Mouse (Mus musculus): ENCODE results near the gene Nkapl.
"Not testable (repeated sequence)": the region's sequence is repeated elsewhere in the genome, so short reads cannot be mapped to it uniquely, and the experiment has no call there.

Gene Nkapl

DNA sequence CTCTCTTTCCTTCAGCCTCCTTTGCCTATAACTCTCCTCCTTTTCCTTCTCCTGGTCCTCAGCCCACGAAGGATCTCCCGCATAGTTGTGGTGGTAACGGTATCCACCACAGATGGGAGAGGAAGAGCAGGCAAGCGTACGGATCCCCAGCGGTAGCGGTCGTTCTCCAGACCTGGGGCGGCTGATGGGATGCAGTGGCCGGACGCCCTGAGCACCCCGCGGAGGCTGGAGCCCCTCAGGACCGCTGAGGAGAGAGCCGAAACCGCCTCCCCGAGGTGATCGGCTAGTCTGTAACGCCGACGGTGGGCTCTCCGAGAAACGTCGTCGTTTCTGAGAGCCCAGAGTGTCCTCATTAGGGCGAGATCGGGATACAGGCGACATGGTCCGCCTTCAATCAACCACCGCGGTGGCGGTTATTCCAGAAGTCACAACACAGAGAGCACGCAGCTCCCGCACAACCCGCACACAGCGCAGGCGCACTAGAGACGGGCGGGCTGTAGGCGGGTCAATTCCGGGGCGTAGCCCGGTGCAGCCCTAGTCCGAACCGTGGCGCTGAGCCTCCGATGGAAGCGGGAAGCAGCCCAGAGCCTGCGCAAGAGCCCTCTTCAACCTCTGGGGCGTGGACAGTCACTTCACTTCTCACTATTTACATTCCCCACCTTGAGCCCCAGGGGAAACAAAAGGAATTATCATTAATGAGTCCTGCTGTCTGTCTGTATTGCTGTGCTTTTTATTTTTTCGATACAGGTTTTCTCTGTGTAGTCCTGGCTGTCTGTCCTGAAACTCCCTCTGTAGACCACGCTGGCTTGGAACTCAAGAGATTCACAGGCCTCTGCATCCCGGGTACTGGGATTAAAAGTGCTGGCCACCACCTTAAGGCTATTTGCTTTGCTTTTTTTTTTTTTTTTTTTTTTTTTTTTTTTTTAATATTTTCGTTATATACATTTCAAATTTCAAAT lies at the start of gene Nkapl:
Gene Nkapl, minus strand, starts transcription at position 449 of the 959 bp plus-strand sequence.
- peak; percentile 31 to 45 for DNase-seq (ENCODE audit: low spot score in 2 of 2)

DNA sequence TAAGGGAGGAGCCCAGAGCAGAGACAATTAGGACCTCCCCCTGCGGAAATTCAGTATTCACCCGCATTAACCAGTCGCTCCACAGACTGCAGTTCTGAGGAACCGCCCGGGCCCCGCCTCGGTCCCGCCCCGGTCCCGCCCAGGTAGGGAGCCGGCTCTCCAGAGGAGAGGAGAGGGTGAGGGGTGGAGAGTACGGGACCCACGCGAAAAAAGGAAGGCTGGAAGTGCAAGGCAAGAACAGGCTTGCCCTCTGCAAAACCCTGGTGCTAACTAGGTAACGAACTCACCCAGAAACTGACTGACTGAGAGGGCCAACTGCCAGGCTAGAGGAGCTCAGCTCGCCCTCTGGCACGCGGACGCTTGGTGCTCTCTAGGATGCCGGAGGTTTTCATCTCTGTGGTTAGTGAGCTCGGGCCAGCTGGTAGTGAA lies 37.9 kb upstream of the Nkapl start:
- DNase-seq (ENCODE audit: low spot score in 2 of 2) = peak; percentile 35 to 63

DNA sequence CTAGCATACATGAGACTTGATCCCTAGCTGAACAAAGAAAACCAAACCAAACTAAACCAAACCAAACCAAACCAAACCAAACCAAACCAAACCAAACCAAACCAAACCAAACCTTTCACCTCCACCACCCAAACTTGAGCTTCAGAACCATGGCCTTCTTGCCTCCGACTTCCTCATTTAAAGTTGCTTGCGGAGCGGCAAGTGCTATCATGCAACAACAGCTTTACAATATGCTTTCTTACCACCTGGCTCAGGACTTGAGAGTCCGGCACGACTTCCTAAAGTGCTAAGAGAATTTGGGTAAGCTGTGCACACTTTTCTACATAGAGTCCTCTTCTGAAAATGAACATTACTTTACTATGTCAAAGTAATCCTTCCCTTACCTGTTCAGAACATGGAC lies 34.0 kb upstream of the Nkapl start:
- no peak for DNase-seq (ENCODE audit: low spot score in 2 of 2)

DNA sequence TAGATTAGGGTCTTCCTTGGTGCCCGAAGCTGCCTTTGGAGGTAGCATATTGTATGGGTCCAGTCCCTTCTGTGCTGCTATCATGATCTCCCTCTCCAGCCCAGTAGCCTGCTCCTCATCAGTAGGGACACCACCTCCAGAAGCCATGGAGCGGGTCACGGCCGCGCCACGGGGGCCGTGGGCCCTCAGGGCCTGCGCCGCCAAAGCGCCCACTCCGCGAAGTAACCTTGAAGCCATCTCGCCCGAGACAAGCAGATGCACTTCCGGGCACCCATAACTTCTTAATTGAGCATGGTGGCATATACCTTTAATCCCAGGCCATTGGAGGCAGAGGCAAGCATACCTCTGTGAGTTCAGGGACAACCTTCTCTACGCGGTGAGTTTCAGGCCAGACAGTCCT lies 32.9 kb upstream of the Nkapl start, which contains the start of gene Gm11273:
Gene Gm11273, minus strand, starts transcription at position 237 of the 400 bp plus-strand sequence.
- not testable (repeated sequence) for DNase-seq (ENCODE audit: low spot score in 2 of 2)

DNA sequence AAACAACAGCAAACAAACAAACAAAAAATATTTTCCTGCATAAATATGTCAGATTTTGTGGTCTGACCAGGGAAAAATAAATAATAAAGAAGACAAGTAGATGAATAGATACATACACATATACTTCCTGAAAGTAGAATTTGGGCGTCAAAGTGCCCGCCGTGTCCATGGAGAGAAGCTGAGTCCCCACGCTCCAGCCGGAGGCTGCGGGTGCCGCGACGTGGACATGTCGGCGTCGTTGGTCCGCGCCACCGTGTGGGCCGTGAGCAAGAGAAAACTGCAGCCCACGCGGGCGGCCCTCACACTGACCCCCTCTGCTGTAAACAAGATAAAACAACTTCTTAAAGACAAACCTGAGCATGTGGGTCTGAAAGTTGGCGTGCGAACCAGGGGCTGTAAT lies 26.8 kb upstream of the Nkapl start, which contains the start of gene AK157302:
Gene AK157302, plus strand, starts transcription at position 144 of the 400 bp plus-strand sequence.
- DNase-seq (ENCODE audit: low spot score in 2 of 2) = no peak

DNA sequence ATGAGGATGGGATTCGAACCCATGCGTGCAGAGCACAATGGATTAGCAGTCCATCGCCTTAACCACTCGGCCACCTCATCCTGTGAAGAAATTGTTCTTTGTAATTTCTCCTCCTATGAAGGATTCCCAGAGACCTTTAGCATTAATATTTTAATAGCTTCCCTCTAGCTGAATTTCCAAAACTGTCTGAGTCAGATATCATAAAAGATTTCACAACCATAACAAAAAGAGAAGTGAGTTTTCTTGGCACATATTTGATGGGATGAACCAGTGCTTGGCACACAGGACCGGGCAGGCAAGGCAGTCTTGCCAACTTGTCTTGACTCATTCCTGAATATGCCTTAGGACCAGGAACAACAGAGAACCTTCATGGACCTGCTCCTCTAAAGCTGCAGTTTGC lies 24.5 kb upstream of the Nkapl start:
- no peak for DNase-seq (ENCODE audit: low spot score in 2 of 2)

DNA sequence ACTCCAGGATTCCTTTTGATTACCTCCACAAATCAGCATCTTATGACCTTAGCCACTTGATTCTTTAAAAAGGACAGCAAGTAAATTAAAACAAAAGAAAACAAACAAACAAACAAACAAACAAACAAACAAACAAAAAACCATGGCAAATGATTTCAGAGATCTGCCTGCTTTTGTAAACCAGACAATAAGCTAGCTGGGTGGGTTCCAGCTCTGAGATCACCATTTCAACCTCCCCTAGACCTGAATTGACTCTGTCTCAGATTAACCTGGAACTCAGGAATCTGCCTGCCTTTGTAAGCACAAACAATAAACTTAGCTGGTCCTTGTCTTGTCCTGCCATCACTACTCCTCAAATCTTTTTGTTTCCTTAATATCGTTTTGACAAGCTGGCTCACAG lies 18.6 kb upstream of the Nkapl start:
- DNase-seq (ENCODE audit: low spot score in 2 of 2) = no peak

DNA sequence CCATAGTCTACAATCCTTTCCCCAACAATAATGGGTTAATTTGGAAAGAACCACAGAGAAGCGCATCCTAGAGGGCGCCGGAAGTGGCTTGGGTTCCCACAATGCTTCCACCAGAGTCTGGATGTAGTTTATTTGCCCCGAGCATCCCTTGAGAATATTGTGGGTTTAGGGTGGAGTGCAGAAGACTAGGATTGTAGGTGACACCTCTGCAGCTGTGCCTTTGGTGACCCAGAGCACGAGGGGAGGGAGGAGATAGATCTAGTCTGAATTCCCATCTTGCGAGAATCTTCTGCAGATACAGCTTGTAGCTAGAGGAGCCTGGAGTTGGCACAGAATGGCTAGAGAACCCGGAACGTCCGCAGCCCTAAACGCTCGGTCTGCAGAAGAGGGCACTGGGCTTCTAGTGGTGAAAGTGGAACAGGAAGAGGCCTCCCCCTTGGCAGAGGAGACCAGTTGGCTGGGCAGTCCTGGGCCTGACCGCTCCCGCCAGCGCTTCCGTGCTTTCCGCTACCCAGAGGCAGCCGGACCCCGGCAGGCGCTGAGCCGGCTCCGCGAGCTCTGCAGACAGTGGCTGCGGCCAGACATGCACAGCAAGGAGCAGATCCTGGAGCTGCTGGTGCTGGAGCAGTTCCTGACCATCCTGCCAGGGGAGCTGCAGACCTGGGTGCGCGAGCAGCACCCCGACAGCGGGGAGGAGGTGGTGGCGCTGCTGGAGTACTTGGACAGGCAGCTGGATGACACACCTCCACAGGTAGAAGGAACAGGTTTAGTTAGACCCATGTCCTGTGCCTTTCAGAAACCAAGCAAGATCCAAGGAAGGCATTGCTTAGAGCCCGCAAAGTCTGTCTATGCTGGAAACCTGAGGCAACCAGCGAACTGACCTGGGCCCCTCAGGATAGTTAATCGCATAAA lies 10.7 kb upstream of the Nkapl start, which contains the start of the genes Zkscan4 and Gm10065:
Gene Zkscan4, plus strand, starts transcription at position 149 of the 912 bp plus-strand sequence.
Gene Gm10065, minus strand, starts transcription at position 683 of the 912 bp plus-strand sequence.
- DNase-seq (ENCODE audit: low spot score in 2 of 2) = peak; percentile 62 to 70

DNA sequence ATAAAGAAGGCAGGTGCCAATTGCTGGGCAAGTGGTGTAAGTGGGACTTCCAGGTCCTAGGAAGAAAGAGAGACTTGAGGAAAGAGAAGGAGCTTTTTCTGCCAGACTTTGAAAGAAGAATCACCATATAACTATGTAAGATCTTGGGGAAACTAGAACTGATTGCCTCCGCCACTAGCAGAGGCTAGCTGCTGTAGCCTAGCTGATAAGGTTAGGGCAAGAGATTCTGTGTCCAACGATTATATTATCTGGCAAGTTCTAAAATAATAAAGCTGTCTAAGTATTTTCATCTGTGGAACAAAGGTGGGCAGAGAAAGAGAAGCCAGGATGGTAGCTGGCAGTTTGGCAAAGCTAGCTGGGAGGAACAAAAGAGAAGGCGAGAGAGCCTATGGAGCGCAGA lies 4.1 kb upstream of the Nkapl start:
- no peak for DNase-seq (ENCODE audit: low spot score in 2 of 2)

DNA sequence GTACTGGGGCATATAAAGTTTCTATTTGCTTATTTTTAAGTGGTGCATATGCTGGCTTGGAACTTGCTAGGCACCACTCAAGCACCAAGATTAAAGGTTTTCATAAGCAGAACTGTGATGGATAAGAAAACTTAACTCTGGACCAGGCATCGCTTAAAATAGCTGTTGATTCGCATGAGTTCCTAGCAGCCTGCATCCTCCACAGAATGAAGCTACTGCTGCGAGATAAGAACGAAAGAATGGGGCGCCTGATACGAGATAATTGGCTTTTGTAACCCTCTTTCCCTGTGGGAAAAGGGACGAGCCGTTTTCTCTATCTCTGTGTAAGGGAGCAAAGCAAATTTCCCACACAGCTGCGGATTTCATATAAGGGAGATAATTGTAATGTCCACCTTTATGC lies 788 bp upstream of the Nkapl start:
- no peak for DNase-seq (ENCODE audit: low spot score in 2 of 2)

DNA sequence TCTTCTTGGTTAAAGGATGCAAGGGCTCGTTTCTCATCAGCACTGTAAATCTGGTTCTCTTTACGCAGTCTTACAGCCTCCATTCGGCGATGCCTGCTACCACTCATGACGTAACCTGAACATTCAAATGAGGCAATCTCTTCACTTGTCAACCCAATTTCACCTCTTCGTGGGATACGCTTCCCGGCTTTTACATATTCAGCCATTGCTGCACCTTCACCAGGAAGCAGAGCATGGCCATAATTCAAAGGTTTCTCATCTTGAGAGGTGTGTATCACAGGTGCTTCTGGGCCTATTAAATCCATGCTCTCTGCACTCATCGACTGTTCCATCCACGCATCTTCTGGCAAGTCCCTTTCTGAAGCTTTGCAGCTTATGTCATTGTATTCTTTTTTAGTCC lies 973 bp downstream of the Nkapl start:
- no peak for DNase-seq (ENCODE audit: low spot score in 2 of 2)

DNA sequence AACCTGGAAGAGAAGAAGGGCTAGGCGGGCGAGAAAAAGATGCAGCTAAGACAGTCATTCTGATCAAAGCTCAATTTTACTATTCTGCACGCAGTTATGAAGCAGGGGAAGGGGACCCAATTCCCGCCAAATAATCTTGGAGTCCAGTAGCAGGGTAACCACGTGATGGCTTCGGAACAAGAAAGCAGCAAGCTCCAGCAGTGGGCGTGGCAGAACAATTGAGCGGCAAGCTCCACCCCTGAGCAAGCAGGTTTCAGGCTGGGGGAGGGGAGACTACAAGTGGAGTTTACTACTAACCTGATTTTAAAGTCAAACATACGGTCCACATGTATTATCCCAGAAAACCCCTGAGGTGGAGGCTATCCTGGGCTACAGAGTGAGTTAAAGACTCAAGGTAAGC lies 5.8 kb downstream of the Nkapl start:
- not testable (repeated sequence) for DNase-seq (ENCODE audit: low spot score in 2 of 2)

DNA sequence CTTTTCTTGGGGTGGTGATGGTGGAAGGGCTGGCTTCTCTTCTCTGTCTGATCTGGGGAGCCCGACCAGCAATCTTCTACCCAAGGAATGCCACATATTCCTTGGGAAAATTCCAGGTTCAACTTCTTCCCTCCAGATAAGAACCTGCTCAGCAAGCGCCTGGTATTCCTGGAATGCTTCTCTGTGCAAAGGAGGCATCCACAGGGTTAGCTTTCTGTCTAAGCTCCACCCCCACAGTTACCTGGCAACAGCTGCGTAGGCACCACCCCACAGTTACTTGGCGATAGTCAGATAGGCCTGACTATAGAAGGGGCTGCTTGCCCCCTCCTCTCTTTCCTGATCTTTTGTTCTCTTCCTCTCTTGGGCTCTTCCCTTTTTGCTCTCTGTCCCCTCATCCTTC lies 12.0 kb downstream of the Nkapl start:
- no peak for DNase-seq (ENCODE audit: low spot score in 2 of 2)

DNA sequence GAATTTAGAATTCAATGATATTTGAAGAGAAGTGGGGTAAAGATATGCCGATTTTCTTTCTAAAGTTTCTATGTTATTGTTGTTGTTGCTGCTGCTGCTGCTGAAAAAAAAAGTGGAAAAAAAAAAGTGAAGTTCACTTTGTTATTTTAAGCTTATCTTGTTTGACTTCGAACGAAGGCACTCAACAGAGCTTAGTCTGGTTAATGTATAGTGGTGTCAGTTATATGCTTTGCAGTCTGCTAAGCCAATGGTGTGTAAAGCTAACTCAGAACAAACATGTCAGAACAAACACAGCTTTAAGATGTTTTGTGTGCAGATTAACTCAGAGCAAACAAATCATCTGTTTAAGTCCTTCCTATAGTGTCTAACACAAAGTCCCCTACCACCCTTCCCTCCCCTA lies 14.2 kb downstream of the Nkapl start:
- no peak for DNase-seq (ENCODE audit: low spot score in 2 of 2)

DNA sequence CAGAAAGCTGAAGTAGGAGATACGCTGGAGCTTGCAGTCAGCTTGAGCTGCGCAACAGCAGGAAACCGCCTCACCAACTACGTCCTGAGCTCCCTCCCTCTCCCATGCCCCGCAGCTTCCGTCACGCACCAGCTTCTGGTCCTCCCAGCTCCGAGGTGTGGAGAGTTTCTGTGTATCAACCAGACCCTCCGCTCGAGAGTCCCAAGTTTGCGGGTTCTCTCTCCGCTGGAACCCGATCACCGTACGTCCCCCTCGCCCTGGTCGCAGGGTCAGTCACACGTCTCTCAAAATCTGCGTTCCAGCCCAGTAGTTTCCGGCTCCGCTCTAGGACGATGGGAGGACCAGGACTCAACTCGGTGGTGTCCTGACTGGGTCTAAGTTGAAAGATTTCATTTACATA lies 14.9 kb downstream of the Nkapl start, which contains the start of gene Zscan26:
Gene Zscan26, minus strand, starts transcription at position 282 of the 400 bp plus-strand sequence.
- peak; percentile 66 to 68 for DNase-seq (ENCODE audit: low spot score in 2 of 2)

DNA sequence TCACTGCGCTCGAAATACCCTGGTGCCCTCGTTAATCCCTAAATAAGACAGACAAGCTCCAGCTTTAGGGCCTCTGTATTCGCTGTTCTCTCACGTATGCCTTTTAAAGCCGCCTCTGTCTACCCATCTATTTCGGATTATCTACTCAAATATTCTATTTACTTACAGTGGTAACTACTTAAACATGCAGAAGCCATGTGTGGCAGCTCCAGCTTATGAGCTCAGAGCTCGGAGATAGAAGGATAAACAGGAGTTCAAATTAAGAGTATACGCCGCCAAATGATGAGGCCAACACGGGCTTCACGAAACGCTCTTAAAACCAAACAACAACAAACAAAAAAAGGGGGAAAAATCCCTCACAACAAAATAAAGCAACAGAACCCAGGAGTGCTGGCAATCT lies 15.3 kb downstream of the Nkapl start:
- DNase-seq (ENCODE audit: low spot score in 2 of 2) = no peak

DNA sequence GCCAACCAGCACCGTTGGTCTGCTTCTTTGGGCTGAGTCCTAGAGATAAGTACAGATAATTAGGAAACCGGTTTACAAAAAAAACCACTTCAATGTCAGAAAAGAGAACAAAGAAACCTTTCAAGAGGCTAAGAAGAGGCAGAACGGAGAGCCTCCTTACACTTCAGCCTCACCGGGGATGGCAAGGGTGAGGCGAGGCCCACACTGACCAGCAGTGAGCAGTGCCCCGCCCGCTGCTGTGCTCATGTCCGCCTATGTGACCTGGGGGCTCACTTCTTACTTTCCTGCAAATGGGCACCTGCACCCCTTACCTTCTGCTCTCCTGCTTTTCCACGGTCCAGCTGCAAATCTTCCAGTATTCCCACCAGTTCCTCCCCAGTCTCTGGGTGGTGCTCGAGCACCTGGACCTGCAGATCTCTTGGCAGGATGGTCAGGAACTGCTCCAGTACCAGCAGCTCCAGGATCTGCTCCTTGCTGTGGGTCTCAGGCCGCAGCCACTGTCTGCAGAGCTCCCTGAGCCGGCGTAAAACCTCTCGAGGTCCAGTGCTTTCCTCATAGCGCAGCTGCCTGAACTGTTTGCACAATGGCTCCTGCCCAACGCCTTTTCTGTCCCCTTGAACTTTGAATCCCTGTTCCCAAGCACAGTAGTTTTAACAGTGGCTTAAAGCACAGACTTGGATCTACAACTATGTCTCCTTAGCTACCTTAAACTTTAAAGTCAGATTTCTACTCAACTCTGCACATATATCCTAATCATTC lies 20.3 kb downstream of the Nkapl start:
- no peak for DNase-seq (ENCODE audit: low spot score in 2 of 2)

DNA sequence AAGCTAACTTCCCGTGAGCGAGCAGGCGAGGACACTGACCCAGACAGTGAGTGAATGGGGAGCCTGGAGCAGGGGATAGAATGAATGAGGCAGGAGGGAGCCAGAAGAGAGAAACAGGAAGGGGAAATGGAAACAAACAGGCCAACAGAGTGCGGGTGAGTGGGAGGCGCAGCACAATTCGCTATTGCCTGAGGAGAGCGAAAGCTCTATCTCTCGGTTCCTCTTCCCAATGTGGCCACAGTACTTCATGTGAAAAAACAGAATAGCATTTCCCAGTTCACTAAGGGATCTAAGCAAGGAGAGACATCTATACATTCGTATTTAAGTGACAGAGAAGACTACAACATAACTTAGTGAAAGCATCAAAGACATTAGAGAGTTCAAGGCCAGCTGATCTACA lies 21.5 kb downstream of the Nkapl start:
- no peak for DNase-seq (ENCODE audit: low spot score in 2 of 2)

DNA sequence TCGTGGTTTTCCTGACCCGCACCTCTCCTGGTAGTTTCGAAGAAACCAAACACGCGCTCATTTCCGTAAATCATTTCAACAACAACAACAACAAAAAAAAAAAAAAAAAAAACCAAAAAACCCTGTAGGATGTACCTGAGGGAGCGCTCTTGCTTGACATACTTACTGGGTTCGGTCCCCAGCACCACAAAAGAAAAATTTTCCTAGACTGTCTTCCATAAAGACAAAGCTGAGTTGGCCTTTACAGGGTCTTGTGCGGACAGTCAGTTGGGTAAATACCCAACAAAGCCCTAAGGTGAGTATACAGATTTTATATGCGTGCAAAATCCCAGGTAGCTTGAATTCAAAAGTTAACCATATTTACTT lies 27.1 kb downstream of the Nkapl start:
- no peak for DNase-seq (ENCODE audit: low spot score in 2 of 2)

DNA sequence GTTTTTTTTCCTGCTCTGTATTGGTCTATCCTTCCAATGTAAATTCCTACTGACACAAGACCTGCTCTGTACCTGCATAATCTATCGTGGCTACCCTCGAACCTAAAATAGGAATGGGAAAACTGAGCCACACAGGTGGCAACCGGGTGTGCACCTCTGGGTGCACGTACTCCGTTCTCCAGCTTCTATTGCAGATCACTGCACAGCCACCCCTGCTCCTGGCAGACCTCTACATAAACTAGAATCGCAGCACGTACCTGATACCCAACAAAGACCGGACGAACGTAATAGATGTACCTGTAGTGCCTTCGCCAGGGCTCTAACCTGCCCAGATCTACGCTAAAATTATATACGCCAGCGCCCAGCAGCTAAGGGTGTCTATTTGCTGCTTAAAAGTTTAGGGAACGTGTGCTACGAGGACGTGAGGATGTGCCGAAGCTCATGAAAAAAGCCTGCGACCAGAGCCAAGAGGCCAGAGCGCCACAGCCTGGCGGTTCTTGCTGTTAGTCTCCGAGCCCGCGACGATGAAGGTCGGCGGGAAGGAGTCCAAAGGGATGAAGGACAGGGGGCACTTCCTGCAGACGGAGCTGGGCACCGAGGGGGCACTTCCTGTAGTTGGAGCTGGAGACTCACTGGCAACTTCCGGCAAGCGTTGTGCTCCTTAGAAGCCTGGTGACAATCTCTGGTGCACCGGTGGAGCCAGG lies 27.7 kb downstream of the Nkapl start, which contains the start of gene Pgbd1:
Gene Pgbd1, minus strand, starts transcription at position 556 of the 704 bp plus-strand sequence.
- DNase-seq (ENCODE audit: low spot score in 2 of 2) = peak; percentile 61 to 66

DNA sequence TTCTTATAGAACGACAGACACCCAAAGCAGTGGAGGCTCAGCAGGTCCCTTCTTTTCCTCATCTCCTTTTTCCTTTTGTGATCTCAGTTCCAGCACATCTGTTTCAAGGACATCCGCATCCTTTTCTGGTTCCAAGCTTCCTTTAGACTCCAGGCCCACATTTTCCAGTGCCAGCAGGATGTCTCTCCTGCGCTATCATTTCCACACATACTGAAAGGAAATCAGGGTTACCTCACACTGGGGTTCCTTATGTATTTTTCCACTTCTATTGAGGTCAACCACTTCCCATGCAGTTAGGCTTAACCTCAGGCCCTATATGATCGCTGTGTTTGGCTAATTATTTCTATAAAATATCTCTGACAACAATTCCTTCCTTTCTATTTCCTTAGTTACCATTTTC lies 32.8 kb downstream of the Nkapl start:
- DNase-seq (ENCODE audit: low spot score in 2 of 2) = no peak
